Mouse (Mus musculus): ENCODE results near the gene Cox10.

The Cox10 gene

DNA sequence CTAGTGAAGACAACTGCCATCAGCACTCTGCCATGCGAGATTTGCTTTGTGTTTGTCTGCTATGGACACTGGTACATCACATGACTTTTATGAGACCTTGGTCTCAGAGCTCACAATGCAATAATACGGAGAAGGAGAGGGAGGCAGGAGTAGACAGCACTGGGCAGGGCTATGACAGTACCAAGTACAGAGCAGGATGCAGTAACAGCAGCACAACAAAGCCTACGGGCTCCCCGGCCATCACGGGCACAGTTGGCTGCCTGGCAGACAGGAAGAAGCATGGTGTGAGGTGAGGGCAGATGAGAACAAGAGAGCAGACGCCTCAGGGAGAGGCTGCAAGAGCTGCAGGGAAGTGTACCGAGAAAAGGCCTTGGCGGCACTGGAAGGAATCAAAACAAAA is 87.3 kb downstream of the Cox10 start:
- no peak for DNase-seq (ENCODE audit: low spot score)

DNA sequence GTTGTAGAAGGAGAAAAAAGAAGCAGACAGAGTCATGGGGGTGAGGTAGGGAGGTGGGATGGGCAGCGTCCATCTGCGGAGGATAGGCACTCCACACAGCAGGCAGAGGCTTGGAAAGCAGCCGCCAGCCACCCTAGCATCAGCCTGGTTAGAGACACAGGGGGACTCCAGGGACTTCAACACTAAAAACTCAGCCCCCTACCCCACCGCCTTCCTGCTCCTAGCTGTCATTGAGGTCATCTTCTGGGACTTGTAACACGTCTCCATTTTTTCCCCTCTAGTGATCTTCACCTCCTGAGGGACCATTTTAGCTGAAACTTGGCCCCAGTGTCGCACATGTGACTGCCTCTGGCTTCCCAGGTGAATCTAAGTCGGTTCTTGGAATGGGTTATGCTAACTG is 88.5 kb downstream of the Cox10 start:
- DNase-seq (ENCODE audit: low spot score) = no peak

DNA sequence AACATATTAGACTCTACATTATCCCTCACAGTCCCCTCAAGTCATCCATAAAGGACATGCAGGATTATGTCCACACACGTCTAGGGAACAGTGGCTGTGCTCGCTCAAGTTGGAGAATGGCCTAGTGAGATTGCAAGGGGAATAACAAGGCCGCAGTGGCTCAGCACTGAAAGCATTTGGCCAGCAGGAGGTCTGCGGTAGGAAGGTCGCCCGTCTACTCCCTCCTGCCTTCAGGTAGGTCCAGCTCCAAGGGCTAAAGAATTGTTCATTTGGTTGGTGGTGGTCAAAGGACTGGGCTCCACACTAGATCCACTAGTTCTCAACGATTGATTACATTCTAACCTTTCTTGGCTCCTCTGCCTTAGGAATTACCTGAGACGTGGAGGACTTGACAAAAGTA is 89.0 kb downstream of the Cox10 start:
- DNase-seq (ENCODE audit: low spot score) = no peak

DNA sequence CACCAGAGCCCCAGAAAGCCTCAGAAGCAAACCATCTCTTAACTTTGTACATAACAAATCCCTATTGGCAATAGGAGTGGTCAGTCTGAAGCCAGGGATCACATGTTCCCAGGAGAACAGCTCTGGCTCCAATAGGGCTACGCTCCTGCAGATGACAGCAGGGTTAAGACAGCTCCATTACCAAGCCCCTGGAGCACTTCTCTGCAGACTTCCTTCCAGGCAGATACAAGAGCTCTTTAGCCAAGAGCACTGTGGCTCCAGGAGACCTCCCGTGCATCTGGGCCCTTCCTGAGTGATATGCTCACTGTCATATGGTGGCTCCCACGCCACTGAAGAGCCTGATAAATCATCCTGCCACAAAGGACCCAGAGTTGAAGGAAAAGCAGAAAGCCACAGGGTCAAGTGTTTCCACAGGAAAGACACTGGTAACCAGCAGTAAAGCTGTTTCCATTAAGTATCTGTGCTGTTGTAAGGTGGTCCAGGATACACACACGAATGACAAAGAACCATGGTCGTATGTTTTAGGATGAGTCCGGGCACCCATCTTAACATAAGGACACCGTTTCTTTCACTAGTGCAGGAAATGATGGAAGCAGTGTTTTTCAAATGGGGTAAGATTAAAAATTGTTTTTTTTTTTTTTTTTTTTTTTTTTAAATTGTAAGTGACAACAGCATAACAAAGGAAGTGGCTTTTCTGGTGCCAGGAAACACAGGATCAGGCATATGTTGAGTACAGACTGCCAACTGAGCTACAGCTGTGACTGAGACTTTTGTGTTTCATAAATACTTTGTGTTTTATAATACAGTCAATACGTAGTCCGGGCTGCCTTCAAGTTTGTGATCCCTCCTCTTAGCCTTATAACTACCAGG is 90.0 kb downstream of the Cox10 start:
- no peak for DNase-seq (ENCODE audit: low spot score)

DNA sequence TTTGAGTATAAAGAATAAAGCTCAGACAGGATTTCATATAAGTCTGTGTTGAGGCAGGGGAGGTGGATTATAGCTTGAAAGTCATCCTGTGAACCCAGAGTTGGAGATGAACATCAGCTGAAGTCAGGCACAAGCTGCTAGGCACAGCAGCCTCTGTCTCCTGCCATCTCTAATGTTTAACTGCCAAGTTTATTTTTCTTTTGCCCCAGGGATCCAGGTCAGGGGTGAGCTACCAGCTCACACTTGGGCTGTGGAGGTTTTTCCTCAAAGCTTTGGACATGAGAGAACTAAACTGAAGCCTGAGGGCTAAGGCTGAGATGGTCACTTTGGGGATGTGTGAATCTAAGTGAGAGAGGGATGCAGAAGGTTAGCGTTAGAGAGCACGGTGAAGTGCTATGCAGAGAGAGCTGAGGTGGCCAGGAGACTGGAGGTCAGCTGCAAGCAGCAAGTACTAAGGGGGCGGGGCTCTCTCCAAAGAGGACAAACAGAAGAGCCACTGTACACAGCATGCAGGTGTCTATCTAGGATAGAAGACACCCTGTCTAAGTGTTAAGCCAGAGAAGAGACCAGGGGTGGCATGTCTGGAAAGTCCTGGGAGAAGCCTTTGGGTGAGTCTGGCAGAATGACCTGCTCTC is 91.1 kb downstream of the Cox10 start:
- DNase-seq (ENCODE audit: low spot score) = no peak

DNA sequence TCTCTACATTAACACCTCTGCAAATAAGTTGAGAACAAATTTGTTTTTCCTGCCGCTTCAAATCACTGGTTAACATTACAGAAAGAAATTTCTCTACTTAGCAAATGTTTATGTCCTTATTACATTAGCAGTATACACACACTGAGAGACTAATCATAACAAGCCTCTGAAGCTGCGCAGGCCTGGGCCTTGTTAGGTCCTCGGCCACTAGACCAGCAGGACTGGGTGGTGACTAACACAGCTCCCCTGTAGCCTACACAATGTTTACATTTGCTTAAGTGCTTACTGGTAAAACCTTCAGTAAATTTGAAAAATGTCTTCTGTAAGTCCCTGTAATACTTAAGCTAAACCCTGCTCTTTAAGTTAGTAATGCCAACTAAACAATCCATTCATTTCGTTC is 92.6 kb downstream of the Cox10 start:
- no peak for DNase-seq (ENCODE audit: low spot score)

DNA sequence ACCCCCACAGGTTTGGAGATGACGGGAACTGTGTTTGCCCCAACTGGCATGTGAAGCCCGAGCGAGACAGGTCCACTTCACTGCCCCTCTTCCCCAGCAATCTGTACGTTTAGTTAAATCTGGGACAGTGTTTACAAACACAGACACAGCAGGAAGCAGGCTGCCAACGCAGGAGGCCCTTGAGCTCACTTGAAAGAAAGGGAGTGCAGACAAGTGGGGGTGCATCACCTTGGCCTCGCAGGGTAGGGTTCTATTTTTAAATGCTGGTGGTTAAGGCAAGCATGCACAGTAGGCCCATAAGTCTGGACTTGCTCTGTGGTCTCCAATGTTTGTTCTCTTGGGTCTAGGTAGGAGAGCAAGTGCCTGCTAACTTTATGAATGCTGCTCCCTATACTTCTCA is 93.8 kb downstream of the Cox10 start:
- DNase-seq (ENCODE audit: low spot score) = no peak

DNA sequence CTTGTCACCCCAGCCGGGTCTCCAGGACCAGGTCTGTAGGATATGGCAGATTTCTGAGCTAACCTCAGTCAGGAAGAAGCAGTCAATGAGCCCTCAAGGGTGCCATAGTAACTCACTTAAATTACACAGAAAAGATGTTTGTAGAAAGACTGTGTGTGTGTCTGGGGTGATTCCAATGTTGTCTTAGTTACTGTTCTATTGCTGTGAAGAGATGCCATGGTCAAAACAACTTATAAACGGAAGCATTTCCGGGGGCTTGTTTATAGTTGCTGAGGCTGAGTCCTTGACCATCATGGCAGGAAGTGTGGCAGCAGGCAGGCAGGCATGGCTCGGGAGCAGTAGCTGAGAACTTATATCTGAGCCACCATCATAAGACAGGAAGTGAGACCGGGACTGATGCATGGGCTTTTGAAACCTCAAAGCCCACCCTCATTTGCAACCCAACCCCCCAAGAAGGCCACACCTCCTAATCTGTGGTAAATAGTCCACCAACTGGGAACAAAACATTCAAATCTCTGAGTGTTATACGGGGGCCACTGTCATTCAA is 94.6 kb downstream of the Cox10 start:
- no peak for DNase-seq (ENCODE audit: low spot score)

DNA sequence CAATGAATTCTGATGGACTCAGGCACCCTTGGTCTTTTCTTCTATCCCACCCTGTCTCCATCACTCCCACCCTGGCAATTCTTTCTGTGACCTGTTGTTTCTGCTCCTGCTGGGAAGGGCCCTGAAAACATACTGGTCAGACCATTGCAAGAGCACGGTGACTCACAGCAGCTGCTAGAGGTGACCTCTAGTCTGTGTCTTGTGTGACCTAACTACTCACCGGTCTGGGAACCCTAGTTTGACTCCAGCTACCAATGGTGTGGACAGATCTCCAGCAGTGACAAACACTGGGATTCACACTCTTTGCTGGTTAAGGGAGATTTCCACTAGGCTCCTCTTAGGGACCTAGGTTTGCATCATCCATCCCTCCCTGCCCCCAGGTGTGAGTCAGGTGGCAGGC is 101.5 kb downstream of the Cox10 start:
- no peak for DNase-seq (ENCODE audit: low spot score)

DNA sequence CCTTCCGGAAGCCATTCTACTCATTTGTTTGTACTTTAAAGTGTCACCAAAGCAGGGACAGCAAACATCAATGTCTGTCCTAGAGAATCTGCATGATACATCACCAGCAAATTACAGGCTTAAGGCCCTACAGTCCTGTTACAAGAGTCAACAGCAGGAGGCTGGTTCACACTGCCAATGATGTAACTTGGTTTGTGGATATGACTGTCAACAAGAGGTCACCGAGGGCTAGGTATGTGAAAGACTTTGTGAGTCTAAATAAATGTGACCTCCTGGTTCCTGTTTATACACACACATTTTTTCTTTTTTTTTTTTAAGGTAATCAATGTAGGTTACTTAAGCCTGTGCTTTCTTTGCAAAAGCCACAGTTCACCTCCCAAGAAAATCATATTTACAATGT is 102.5 kb downstream of the Cox10 start:
- DNase-seq (ENCODE audit: low spot score) = no peak

DNA sequence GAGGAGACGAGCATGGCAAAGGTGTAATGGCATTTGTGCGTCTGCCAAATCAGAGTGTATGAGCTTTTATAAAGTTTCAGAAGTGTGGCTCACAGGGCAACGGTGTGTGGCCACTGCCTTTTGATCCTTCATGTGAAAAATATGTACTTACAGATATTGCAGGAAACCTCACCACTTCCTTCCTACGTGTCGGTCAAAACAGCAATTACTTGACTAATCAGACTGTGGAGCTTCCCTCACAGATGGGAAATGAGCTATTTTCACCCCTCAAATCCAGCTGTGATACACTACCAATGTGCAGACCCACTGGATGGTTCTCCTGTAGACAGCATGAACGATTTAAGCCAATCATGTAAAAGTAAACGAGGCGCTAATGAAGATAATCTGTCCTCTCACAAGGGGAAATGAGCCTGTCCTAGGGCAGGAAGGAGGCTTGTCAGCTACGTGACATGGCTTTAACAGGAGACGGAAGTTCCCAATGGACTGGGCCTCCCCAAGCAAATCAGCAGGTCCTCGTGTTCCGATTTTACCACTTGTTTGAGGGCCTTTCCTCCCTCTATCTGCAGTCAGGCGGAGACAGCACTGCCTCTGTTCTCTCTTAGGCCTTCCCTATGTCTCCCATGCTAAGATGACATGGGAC is 103.9 kb downstream of the Cox10 start:
- DNase-seq (ENCODE audit: low spot score) = no peak

DNA sequence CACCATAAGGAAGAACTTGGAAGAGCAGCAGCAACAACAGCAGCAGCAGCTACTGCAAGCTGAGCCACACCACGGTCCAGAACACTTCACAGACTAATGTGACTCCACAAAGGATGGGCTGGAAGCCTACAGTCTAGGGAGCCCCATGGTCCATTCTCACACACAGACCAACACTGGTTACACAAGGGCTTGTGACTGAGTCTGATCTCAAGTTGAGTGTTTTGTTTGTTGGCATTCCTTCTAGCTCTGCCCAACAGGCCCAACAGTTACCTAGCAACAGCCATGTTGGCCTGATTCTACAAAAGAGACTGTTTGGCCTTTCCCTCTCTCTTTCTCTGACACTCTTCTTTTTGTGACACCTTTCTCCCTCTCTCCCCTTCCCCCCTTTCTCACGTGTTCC is 105.3 kb downstream of the Cox10 start:
- no peak for DNase-seq (ENCODE audit: low spot score)

DNA sequence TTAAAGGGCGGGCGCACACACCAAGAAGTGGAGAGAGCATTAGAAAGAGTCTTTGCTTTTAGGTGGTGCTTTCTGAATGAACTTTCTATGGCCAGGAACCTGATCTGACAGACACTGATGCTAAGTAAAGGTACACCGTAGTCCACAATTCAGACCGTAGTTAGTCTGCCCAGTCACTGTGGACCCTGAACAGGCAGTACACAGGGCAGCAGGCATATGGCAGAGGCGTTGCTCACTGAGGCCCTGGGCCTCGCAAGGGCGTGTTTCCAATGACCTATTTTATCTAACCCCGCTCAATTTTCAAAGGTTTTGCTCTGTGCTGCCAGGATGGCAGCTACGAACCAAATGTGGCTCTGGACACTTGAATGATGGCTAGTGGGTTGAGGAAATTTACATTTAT is 107.8 kb downstream of the Cox10 start:
- no peak for DNase-seq (ENCODE audit: low spot score)

DNA sequence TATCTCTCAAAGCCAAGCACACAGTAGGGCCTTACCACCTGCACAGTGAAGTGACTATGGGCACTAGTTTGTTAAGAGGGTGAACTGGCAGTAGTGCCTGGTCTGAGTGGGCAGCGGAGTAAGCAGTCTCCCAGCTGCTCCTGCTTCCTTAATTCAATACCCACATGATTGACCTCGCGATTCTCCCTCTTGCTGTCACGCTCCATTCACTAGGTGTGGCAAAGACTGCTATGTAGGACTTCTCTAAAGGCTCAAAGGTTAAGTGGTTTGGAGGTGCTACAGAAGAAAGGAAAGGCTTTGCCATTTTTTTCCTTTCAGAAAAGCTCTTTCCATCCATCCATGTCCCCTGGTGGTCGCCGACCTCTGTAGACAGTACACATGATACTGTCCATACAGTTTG is 108.5 kb downstream of the Cox10 start:
- DNase-seq (ENCODE audit: low spot score) = no peak

DNA sequence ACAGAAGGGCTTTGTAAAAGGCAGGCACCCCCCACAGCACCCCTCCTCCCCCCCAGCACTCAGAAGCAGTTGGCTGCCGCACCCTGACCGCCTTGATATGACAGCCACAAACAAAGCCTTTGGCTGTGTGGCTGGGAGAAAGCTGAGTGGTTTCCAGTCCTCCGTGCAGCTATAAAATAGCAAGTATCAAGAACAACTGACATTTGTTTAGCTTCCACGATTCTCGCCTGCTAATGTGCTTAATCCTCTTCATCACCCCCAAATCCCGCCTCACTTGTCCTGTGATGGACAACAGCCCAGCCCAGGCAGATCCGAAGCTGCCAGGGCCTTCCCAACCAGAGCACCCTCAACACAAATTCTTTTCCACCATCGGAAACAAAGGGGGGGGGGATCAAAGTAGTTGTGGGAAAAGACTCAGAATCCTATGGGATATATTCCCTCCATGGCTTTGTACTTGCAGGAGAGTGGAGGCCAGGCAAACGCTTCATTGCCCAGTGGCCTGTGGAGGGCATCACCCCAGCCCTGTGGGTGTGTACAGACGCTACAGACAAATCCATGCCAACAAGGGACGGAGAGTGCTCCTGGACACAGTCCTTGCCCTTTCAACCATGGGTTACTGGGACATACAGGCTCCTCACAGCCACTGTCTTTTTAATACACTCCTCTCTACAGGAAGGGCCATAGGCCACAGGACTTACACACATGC is 109.9 kb downstream of the Cox10 start:
- DNase-seq (ENCODE audit: low spot score) = no peak

DNA sequence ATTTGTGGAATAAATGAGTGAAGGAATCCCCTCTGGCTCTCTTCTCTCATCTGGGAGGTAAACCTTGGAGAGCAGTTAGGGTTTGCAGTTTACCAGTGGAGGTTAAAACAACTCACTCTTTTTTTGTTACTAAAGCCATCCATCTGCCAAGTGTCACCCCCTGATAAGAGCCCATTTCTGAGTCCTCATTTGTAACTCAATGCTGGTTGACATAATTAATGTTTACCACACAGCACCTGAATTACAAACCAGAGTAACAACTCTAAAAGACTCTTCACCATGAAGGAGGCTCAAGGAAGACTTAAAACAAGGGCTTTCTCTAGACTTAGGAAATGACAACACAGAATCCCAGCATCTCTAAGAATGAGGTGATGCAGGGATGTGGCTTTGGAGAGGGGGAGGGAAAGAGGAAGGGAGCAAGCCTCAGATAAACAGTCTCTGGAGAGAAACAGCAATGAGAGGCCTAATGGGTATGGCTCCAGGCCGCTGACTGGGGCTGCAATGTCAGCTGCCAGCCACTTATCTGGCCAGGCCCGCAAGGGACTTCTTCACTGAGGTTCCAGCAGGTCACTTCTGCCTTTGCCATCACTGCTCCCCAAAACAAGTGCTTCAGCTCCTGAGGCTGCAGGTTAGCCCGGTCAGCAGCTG is 110.8 kb downstream of the Cox10 start:
- DNase-seq (ENCODE audit: low spot score) = no peak

DNA sequence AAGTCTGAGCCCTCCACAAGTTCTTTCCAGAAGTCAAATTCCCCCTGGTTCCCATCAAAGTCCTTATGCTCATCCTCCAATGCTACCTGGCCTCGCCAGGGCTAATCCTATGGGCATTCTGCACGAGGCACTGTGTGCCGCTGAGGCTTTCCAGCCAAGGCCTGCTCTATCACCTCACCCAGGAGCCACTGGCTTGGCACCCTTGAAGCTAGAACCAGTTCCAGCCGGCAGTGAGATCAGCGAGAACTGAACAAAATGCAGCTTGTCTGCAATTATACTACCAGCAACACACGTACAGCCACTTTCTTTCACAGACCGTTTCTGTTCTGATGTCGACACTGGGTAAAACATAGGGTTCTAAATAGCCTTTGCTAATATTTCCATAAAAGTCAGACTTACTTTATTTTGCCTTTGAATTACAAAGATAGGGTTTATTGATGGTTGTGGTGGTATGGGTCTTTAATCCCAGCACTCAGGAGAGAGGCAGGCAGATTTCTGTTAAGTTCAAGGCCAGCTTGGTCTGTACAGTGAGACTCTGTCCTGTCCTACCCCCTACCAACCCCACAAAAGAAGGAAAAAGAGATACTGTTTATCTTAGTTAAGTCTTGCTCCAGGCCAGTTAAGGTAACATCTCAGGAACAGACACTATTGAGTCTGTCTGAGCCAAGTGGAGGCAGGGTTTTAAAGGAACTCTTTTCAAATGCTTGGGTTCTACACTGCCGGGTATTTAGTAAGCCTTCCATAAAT is 111.5 kb downstream of the Cox10 start:
- no peak for DNase-seq (ENCODE audit: low spot score)

DNA sequence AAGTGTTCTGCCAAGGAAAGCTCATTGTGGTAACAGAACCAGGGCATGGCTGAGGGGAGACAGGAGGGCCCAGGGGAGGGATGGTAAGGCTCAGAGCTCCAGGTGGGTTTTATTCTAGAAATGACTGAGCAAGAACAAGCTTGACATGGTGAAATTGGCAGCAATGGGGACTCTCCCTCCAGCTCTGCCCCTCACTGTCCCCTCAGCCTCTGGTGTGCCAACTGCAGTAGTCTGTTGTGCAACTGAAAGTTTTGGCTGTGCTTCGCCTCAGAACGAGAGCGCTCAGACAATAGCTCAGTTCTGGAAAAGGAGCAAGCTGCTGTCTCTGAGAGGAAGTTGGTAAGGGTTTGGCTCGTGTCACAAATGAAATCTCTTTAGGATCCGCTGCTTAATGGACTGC is 113.8 kb downstream of the Cox10 start:
- no peak for DNase-seq (ENCODE audit: low spot score)

DNA sequence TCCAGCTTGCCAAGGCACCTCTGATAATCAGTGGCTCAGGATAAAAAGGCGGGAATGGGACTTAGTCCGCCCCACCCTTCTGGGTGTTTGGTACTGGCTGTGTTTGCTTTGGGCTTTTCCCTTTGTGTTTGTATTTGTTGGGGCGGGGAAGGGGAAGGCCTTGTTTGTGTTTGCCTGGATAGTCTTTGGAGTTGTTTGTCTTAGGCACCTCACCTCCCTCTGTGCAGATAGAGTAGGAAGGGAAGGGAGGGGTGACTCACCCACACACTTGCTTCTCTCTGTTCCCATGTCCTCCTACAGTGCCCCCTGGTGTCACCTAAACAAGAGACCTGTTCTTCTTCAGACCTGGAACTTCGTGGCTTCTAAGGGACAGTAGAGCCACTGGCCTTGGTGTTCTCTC is 122.1 kb downstream of the Cox10 start:
- no peak for DNase-seq (ENCODE audit: low spot score)

DNA sequence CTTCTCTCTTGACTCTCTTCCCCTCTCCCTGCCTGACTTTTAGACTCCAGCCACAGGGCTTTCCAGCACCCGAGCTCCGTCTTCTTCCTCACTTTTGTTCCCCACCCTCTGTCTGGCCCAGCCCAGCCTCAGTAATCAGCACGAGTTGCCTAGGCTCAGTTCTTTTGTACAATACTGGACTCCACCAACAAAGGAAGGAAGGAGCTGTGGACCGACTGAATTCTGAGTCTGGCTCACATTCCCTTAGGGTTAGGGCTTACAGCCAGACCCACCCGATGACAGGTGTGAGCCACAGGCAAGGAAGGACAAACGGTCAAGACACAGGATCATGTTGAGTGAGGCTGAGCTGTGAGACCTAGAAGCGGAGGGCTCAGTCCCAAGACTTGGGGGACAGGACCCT is 122.5 kb downstream of the Cox10 start:
- DNase-seq (ENCODE audit: low spot score) = no peak

DNA sequence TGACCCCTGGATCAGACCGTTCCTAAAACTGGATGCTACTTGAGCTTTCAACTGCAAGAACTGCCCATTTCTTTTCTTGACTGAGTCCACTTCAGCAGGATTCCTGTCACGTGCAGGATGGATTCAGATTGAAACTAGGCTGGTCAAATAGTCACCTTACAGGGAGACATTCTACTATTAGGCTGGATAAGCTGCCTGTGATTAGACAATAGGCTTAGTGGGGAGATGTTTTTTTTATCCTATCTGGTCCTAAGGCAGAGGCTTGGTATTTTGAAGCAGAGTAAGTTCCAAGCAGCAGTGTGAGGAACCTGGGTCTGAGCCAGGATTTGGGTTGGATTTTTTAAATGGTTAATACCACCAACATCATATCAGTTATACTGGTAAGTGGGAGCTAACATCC is 125.4 kb downstream of the Cox10 start:
- no peak for DNase-seq (ENCODE audit: low spot score)
